Mouse (Mus musculus) spleen, adult 2 months (tissue): ENCODE results near the gene Ormdl3. TPM values are rescaled to one million over a fixed set of nuclear protein-coding genes. Genes with fewer than 3 reads are reported as not detected.
A peak's percentile ranks its signal among the peaks of the same experiment; 100 is the strongest.

ENCODE experiments used
- DNase-seq, 2 experiments: peaks; one replicate each; pipeline versions ENCODE4 v3.0.0 to v3.0.0-alpha.2; 2012 to 2021; ENCODE audit warnings: low spot score in 2 of 2, low read depth in 1 of 2
- H3K27ac ChIP-seq: fragments of 200-500 bp; 2 replicates; pipeline ENCODE4 v1.5.1; 2012; ENCODE audit warnings: low read length, inconsistent platforms; ENCODE audit not compliant: insufficient read depth
- H3K27me3 ChIP-seq: fragments of 200-500 bp; 2 replicates; pipeline ENCODE4 v1.6.1; 2012; ENCODE audit warnings: mild to moderate bottlenecking, moderate library complexity, low read length, inconsistent platforms; ENCODE audit not compliant: control insufficient read depth, insufficient read depth
- H3K36me3 ChIP-seq: fragments of 200-500 bp; 2 replicates; pipeline ENCODE4 v1.6.1; 2012; ENCODE audit warnings: mild to moderate bottlenecking, low read length, inconsistent platforms; ENCODE audit not compliant: control insufficient read depth, insufficient read depth
- H3K4me1 ChIP-seq: fragments of 200-500 bp; 2 replicates; pipeline ENCODE4 v1.6.1; 2011; ENCODE audit warnings: inconsistent platforms; ENCODE audit not compliant: control insufficient read depth, insufficient read depth, insufficient read length
- H3K4me3 ChIP-seq: fragments of 200-500 bp; 2 replicates; pipeline ENCODE4 v1.5.1; 2011; ENCODE audit warnings: mild to moderate bottlenecking, inconsistent platforms; ENCODE audit not compliant: insufficient read depth, insufficient read length; ENCODE audit errors: extremely low read depth
- CTCF ChIP-seq: fragments of 200-500 bp; IDR thresholded peaks from 2 replicates; pipeline ENCODE4 v1.5.1; 2011; ENCODE audit warnings: mild to moderate bottlenecking, inconsistent platforms; ENCODE audit not compliant: insufficient read depth, insufficient read length, insufficient replicate concordance; ENCODE audit errors: extremely low read depth
- POLR2A ChIP-seq: fragments of 200-500 bp; IDR thresholded peaks from 2 replicates; pipeline ENCODE4 v1.6.1; 2011; ENCODE audit warnings: low read depth, low read length, inconsistent platforms
- WGBS: fragments of 180-500 bp; shearing (Covaris S2); methylation state at CpG from one replicate; pipeline ENCODE4 v1.1.7; 2018; 5-methylcytosine and 5-hydroxymethylcytosine counted together
- polyA plus RNA-seq: library from polyadenylated mRNA; depleted of rRNA; stranded (reverse); fragments of >200 nt; gene quantifications from 2 replicates; pipeline ENCODE4 v1.2.3, GENCODE M21; 2012

The Ormdl3 gene
- polyA plus RNA-seq, 1 experiment: 37.4 TPM

DNA sequence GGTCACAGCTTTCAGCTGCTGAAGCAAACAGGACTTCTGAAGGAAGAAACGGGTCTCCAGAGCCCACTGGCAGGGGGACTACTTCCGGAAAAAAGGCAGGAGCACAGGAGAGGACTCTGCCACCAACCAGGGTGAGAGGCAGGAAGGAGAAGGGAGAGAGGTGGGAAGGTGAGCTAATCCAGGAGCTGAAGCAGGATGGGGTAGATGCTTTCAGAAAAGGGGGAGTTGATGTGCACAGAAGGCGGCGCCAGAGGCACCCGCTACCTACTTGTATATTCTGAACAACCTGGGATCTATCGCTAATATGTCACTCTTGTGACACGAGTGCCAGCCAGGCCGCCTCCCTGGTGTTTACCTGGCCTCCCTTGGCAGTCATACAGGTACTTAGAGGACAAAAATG lies 10.8 kb upstream of the Ormdl3 start, which contains the start of gene Lrrc3c:
TSS of gene Lrrc3c (plus strand) at position 301 of the 400 bp plus-strand sequence.
- no peak for DNase-seq
- H3K4me1 ChIP-seq: no peaks in the 10 kb centered on the region; the same call in 1 of the 2 replicates
- no peak within 1 kb of the TSS for H3K27ac ChIP-seq
- 0 out of 2 replicates have a peak, but pooled peaks cover 2% of the 10 kb centered on the region for H3K27me3 ChIP-seq
- TF ChIP-seq CTCF (no peak), POLR2A (no peak)
- H3K4me3 ChIP-seq: no peak within 1 kb of the TSS
- H3K36me3 ChIP-seq: no peaks in the 10 kb centered on the region
- WGBS: 95% methylated on average over 8 of the region's 8 CpGs

DNA sequence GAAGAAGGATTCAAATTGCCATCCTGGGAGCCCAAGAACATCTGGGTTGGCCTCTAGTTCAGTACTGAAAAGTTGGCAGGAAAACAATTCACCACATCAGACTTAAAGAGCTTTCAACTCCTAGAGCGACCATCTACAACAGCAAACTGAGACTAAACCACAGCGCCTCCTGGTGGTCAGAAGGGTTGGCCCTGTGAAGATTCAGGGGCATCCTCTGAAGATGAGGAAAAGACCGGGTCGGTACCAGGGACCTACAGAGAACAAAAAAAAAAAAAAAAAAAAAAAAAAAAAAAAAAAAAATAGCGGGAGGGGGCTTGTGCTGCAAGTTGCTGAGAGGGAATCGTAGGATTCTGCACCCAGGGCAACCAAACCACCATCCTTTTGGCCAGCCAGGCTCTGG lies 10.2 kb upstream of the Ormdl3 start:
- peak; percentile 80; the same call in 1 of the 2 replicates for TF ChIP-seq CTCF
- no peak for TF ChIP-seq POLR2A
- Histone ChIP-seq H3K36me3 (no peaks in the 10 kb centered on the region), H3K4me1 (no peaks in the 10 kb centered on the region; the same call in 1 of the 2 replicates), H3K27me3 (0 out of 2 replicates have a peak, but pooled peaks cover 2% of the 10 kb centered on the region), H3K27ac (no peak overlapping the region), H3K4me3 (no peak overlapping the region)
- DNase-seq: peak; percentile 71
- WGBS: 25% methylated on average over 6 of the region's 6 CpGs

DNA sequence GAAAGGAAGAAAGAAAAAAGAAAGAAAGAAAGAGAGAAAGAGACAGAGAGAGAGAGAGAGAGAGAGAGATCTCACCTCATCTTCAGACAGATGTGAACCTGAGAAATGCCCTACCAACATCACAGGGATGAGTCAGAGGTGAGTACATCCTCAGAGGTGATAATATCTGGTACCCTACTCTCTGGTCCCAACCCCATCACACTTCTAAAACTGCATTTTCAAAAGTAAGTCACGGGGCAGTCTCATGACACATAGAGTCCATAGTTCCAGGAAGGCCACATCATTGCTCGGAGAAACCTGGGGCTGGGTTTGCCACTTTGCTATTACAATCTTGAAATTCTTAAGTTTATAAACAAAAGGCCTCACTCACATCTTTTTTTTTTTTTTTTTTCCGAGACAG lies 8.8 kb upstream of the Ormdl3 start:
- DNase-seq: no peak
- H3K36me3 ChIP-seq: no peaks in the 10 kb centered on the region
- TF ChIP-seq CTCF: no peak
- no peak for TF ChIP-seq POLR2A
- 81% methylated on average over 3 of the region's 3 CpGs for WGBS
- no peaks in the 10 kb centered on the region; the same call in 1 of the 2 replicates for H3K4me1 ChIP-seq
- 0 out of 2 replicates have a peak, but pooled peaks cover 2% of the 10 kb centered on the region for H3K27me3 ChIP-seq
- no peak overlapping the region for H3K27ac ChIP-seq
- H3K4me3 ChIP-seq: no peak overlapping the region

DNA sequence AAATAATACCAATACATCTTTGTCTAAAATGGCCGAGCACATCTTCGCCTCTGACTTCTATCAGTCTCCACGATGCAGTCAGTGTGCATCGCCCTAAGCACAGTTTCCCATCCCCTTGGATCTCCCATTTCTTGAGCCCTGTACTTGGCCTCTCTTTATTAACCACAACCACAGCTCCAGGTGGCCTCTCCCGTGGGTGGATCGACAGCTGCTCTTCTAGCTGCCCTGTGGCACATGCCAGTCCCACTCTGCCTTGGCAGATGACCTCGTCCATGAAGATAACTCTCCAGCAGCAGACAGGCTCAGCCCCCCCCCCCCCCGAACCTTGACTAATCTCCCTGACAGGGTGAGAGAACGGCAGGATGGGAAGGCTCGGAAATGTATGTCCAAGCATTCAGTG lies 8.3 kb upstream of the Ormdl3 start:
- no peak for TF ChIP-seq POLR2A
- no peak for TF ChIP-seq CTCF
- Histone ChIP-seq H3K27me3 (no peaks in the 10 kb centered on the region), H3K27ac (no peak overlapping the region), H3K4me3 (no peak overlapping the region), H3K36me3 (no peaks in the 10 kb centered on the region), H3K4me1 (no peaks in the 10 kb centered on the region; the same call in 1 of the 2 replicates)
- 52% methylated on average over 10 of the region's 10 CpGs for WGBS
- no peak for DNase-seq

DNA sequence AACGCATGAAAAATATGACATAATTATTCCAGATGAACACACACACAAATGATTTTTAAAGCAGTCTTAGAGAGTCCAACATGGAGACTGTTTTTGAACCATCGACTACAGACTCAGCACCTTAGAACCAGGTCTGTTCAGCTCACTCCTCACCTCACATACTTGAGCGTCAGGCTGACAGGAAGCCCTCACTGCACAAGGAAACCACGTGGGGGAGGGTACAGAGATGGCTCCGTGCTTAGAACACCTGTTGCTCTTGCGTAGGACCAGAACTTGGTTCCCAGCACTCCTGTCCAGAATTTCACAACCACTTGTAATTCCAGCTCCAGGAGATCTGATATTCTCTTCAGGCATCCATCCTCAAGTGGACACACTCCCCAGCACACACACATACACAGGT lies 7.9 kb upstream of the Ormdl3 start:
- H3K27me3 ChIP-seq: no peaks in the 10 kb centered on the region
- no peak overlapping the region for H3K27ac ChIP-seq
- H3K36me3 ChIP-seq: no peaks in the 10 kb centered on the region
- H3K4me1 ChIP-seq: no peaks in the 10 kb centered on the region; the same call in 1 of the 2 replicates
- DNase-seq: no peak
- H3K4me3 ChIP-seq: no peak overlapping the region
- no peak for TF ChIP-seq POLR2A
- no peak for TF ChIP-seq CTCF
- WGBS: 40% methylated on average over 6 of the region's 6 CpGs

DNA sequence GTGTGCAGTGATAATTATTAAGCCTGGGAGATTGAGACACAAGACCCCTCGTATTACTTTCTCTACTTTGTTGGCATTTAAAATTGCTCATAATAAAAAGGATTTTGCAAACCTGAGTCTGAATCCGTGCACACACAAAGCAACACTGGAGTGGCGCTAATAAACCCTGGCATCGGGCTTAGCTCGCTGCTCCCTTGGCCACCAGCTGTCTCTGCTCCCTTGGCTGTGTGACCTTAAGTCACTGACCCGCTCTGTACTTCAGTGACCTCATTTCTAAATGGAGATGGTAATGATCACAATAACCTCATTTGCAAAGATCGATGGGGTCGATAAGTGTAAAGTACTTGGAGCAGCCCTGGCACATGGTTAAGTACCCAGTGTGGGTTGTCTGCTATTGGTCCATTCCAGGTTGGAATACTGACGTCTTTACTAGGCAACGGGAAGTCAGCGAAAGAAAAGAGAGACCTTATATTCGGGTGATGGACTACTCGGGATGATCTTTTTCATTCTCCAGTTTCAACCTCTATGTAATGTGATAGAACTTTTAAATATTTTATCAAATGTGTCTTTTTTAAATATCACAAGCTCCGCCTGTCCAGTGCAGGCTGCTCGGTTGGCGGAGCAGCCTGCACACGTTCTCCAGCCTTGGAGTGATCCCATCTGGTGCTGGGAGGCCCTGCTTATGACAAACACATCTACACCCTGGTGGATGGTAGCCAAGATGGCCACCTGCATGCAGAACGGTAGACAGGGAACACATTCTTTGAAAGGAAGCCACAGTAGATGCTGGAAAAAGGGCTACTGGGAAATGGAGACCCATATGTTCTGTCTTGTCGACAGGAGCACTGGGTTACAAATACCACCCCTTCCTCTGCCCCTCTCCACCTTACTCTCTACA lies 3.6 kb upstream of the Ormdl3 start:
- no peak for DNase-seq
- H3K4me3 ChIP-seq: no peak overlapping the region
- H3K27me3 ChIP-seq: no peaks in the 10 kb centered on the region
- no peak for TF ChIP-seq CTCF
- no peak for TF ChIP-seq POLR2A
- no peaks in the 10 kb centered on the region for H3K36me3 ChIP-seq
- H3K4me1 ChIP-seq: peaks cover 3% of the 10 kb centered on the region; the same call in 1 of the 2 replicates
- H3K27ac ChIP-seq: no peak overlapping the region
- WGBS: 85% methylated on average over 19 of the region's 19 CpGs
